Mouse (Mus musculus): ENCODE data around the gene Banf1. TPM values are rescaled to one million over a fixed set of nuclear protein-coding genes. Genes with fewer than 3 reads are reported as not detected.

Gene Banf1
- polyA plus RNA-seq, 1 experiment from 2014 or later: 442 TPM

DNA sequence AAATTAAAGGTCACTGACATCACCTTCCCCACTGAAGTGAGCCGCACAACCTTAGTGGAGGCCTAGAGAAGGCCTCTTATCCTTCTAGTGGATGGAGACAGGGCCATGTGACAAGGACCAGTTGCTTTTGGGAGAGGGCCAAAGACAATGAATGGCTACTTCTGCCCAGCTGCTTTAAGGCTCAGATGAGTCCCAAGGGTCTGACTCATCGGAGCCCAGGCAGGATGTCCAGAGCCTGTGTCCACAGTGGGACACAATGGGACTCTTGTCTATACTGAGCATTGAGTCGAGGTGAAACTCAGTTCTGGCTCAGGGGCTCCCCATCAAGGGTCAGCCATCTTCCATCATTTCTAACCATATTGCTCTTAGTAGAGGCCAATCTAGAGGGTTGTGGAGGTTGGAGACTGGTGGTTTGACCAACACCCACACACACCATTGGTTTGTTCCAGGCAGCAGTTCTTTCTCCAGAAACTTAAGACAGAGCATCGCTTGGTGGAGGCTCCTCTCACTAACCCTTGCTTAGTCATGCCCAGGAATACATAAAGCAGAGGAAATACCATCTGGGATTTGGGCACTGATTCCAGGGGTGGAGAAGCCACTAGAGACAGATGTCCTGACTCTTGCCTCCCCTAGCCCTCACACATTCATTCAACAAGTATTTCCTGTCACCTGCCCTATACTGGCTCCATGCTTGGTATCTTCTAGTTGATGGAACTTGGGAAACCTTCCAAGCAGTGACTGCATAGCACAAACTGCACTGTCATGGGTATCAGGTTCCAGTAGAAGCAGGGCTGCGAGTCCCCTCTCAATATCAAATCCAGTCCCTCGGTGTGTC, 21.5 kb downstream of the Banf1 start:
- Histone ChIP-seq H3K27ac (no peak overlapping the region), H3K27me3 (peaks cover 21% of the 10 kb centered on the region), H3K4me1 (peaks cover 9% of the 10 kb centered on the region), H3K9ac (no peak overlapping the region), H3K4me3 (no peak overlapping the region), H3K36me3 (no peaks in the 10 kb centered on the region), H3K9me3 (no peaks in the 10 kb centered on the region), H3K4me2 (replicated peaks) (no peak overlapping the region)
- 79% methylated on average over 6 of the region's 6 CpGs for WGBS
- peak; percentile 36; the same call in 1 of the 2 replicates for ATAC-seq (ENCODE audit: low FRiP score, low read depth)

- Histone ChIP-seq H3K9me3 (no peaks in the 10 kb centered on the region), H3K4me2 (replicated peaks) (no peak overlapping the region), H3K36me3 (no peaks in the 10 kb centered on the region), H3K4me1 (no peaks in the 10 kb centered on the region), H3K9ac (no peak overlapping the region), H3K4me3 (no peak overlapping the region), H3K27me3 (no peaks in the 10 kb centered on the region), H3K27ac (no peak overlapping the region)
- 86% methylated on average over 7 of the region's 7 CpGs for WGBS
- no peak for ATAC-seq (ENCODE audit: low FRiP score, low read depth)
Observed at GRCm38 (mm10) chr19:5341360-5341759, 25.6 kb downstream of the Banf1 start.

DNA sequence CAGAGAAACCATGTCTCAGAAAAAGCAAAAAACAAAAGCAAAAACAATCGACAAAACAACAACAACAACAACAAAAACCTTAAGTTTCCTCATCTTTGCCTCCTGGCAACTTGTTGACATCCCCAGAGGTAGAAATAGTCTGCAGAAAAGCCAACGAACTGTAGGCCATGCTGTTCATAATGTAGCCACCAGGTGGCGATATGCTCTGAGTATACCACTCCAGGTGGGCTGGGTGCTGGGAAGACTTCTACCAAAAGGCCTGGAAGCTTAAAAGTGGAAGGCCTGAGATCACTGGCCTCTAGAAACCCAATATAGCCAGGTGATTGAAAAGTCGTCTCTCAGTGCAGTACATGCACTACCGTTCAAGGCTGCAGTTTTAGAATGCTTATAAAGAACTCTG, 29.0 kb downstream of the Banf1 start:
- Histone ChIP-seq H3K9ac (no peak overlapping the region), H3K9me3 (no peaks in the 10 kb centered on the region), H3K27me3 (no peaks in the 10 kb centered on the region), H3K4me3 (no peak overlapping the region), H3K27ac (no peak overlapping the region), H3K4me1 (no peaks in the 10 kb centered on the region), H3K4me2 (replicated peaks) (no peak overlapping the region), H3K36me3 (no peaks in the 10 kb centered on the region)
- ATAC-seq (ENCODE audit: low FRiP score, low read depth): no peak
- WGBS: 20% methylated on average over 5 of the region's 5 CpGs

- no peak within 1 kb of the TSS for H3K27ac ChIP-seq
- H3K27me3 ChIP-seq: no peaks in the 10 kb centered on the region
- H3K9ac ChIP-seq: 0 out of 2 replicates have a peak within 1 kb of the TSS, but pooled peaks have one; percentile 13
- no peaks in the 10 kb centered on the region for H3K9me3 ChIP-seq
- 92% methylated on average over 6 of the region's 6 CpGs for WGBS
- no peak for ATAC-seq (ENCODE audit: low FRiP score, low read depth)
- H3K4me1 ChIP-seq: no peaks in the 10 kb centered on the region
- no peak within 1 kb of the TSS for H3K4me3 ChIP-seq
- no peak within 1 kb of the TSS for H3K4me2 ChIP-seq (replicated peaks)
- no peaks in the 10 kb centered on the region for H3K36me3 ChIP-seq
Observed at GRCm38 (mm10) chr19:5335441-5335840, 31.5 kb downstream of the Banf1 start, which contains the start of gene Catsper1. TSS of gene Catsper1 (plus strand) at chr19:5335741.

DNA sequence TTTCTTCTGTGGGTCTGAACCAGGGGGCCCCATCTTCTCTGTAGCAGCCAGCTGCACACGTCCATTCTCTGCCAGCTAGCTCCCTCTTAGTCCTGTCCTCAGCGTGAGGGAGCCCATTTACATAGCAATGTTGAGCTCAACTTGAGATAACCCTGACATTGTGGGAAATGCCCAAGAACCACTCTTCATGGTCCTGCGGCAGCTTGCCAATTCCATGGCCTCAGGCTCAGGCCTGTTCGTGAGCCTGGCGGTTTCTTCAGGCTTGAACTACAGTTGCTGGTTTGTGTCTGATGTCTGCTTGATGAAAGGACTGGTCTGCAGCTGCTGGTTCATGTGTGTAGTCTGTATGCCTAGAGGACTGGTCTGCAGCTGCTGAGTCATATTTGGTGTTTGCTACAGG, 32.2 kb downstream of the Banf1 start:
- no peak overlapping the region for H3K4me2 ChIP-seq (replicated peaks)
- no peaks in the 10 kb centered on the region for H3K9me3 ChIP-seq
- H3K9ac ChIP-seq: 0 out of 2 replicates have a peak overlapping the region, but pooled peaks have one; percentile 13
- no peaks in the 10 kb centered on the region for H3K36me3 ChIP-seq
- no peaks in the 10 kb centered on the region for H3K27me3 ChIP-seq
- H3K4me3 ChIP-seq: no peak overlapping the region
- H3K4me1 ChIP-seq: no peaks in the 10 kb centered on the region
- no peak overlapping the region for H3K27ac ChIP-seq
- ATAC-seq (ENCODE audit: low FRiP score, low read depth): no peak
- 63% methylated on average over 5 of the region's 5 CpGs for WGBS

- no peaks in the 10 kb centered on the region for H3K27me3 ChIP-seq
- WGBS: 73% methylated on average over 19 of the region's 19 CpGs
- ATAC-seq (ENCODE audit: low FRiP score, low read depth): no peak
- H3K4me3 ChIP-seq: no peak overlapping the region
- no peaks in the 10 kb centered on the region for H3K9me3 ChIP-seq
- H3K4me2 ChIP-seq (replicated peaks): no peak overlapping the region
- no peaks in the 10 kb centered on the region for H3K36me3 ChIP-seq
- H3K27ac ChIP-seq: no peak overlapping the region
- H3K4me1 ChIP-seq: no peaks in the 10 kb centered on the region
- no peak overlapping the region for H3K9ac ChIP-seq
Observed at GRCm38 (mm10) chr19:5327970-5328369, 39.0 kb downstream of the Banf1 start.

DNA sequence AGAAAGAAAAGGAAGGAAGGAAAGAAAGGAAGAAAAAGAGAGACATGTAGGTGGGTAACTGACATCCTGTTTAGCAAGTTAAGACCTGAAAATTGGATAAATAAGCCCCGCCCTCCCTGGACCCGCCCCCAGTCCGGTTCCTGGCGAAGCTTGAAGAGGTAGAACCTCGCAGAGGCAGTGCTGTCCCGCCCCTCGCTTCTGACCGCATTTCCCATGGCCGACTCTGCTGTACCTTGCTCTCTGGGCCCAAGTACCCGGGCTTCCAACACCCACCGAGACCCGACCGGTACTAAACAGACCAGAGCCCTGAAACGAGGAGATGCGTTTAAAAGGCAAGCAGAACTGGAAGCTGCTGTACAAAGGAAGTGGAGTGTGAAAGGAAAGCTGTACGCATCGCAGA, 43.2 kb downstream of the Banf1 start:
- H3K27me3 ChIP-seq: no peaks in the 10 kb centered on the region
- no peak overlapping the region for H3K9ac ChIP-seq
- no peak overlapping the region for H3K4me2 ChIP-seq (replicated peaks)
- H3K9me3 ChIP-seq: no peaks in the 10 kb centered on the region
- no peak for ATAC-seq (ENCODE audit: low FRiP score, low read depth)
- H3K4me3 ChIP-seq: no peak overlapping the region
- no peaks in the 10 kb centered on the region for H3K36me3 ChIP-seq
- no peaks in the 10 kb centered on the region for H3K4me1 ChIP-seq
- H3K27ac ChIP-seq: no peak overlapping the region
- 59% methylated on average over 17 of the region's 17 CpGs for WGBS

Other genes with a start within 250 kb of the Banf1 start
- 23.6 and 29.0 TPM in 2 replicates for gene Klc2, start 248.6 kb downstream of the Banf1 start, polyA plus RNA-seq (2015; fragmentation: Nextera tagmentation; extraction: Ambion mirVana)
- 26.7 and 28.9 TPM in 2 replicates for gene Pacs1, start 94.0 kb downstream of the Banf1 start, polyA plus RNA-seq (2015; fragmentation: Nextera tagmentation; extraction: Ambion mirVana)
- 393 and 399 TPM in 2 replicates for gene Sf3b2, start 71.7 kb downstream of the Banf1 start, polyA plus RNA-seq (2015; fragmentation: Nextera tagmentation; extraction: Ambion mirVana)
- 9.3 and 9.7 TPM in 2 replicates for gene Gal3st3, start 68.8 kb downstream of the Banf1 start, polyA plus RNA-seq (2015; fragmentation: Nextera tagmentation; extraction: Ambion mirVana)
- gene Catsper1, start 31.4 kb downstream of the Banf1 start, polyA plus RNA-seq (2015; fragmentation: Nextera tagmentation; extraction: Ambion mirVana): not detected in 2 replicates
- 1.2 and 1.9 TPM in 2 replicates for gene Cst6, start 17.6 kb downstream of the Banf1 start, polyA plus RNA-seq (2015; fragmentation: Nextera tagmentation; extraction: Ambion mirVana)
- 54.9 and 62.3 TPM in 2 replicates for gene Eif1ad, start 427 bp downstream of the Banf1 start, polyA plus RNA-seq (2015; fragmentation: Nextera tagmentation; extraction: Ambion mirVana)
- 81.8 and 84.8 TPM in 2 replicates for gene Sart1, start 21.5 kb upstream of the Banf1 start, polyA plus RNA-seq (2015; fragmentation: Nextera tagmentation; extraction: Ambion mirVana)
- 0.15 and 0.31 TPM in 2 replicates for gene Tsga10ip, start 35.4 kb upstream of the Banf1 start, polyA plus RNA-seq (2015; fragmentation: Nextera tagmentation; extraction: Ambion mirVana)
- gene Drap1, start 57.8 kb upstream of the Banf1 start, polyA plus RNA-seq (2015; fragmentation: Nextera tagmentation; extraction: Ambion mirVana): 301 and 336 TPM in 2 replicates
- gene AI837181, start 58.0 kb upstream of the Banf1 start, polyA plus RNA-seq (2015; fragmentation: Nextera tagmentation; extraction: Ambion mirVana): 74.6 and 77.9 TPM in 2 replicates
- not detected in 2 replicates for gene Fosl1, start 80.4 kb upstream of the Banf1 start, polyA plus RNA-seq (2015; fragmentation: Nextera tagmentation; extraction: Ambion mirVana)
- gene Ccdc85b, start 90.7 kb upstream of the Banf1 start, polyA plus RNA-seq (2015; fragmentation: Nextera tagmentation; extraction: Ambion mirVana): 6.2 and 7.0 TPM in 2 replicates
- gene Fibp, start 93.4 kb upstream of the Banf1 start, polyA plus RNA-seq (2015; fragmentation: Nextera tagmentation; extraction: Ambion mirVana): 129 and 131 TPM in 2 replicates
- gene Ctsw, start 101.3 kb upstream of the Banf1 start, polyA plus RNA-seq (2015; fragmentation: Nextera tagmentation; extraction: Ambion mirVana): 1.7 and 2.3 TPM in 2 replicates
- gene Efemp2, start 106.8 kb upstream of the Banf1 start, polyA plus RNA-seq (2015; fragmentation: Nextera tagmentation; extraction: Ambion mirVana): 209 and 216 TPM in 2 replicates
- gene Mus81, start 121.2 kb upstream of the Banf1 start, polyA plus RNA-seq (2015; fragmentation: Nextera tagmentation; extraction: Ambion mirVana): 40.5 and 42.8 TPM in 2 replicates
- gene Cfl1, start 123.3 kb upstream of the Banf1 start, polyA plus RNA-seq (2015; fragmentation: Nextera tagmentation; extraction: Ambion mirVana): 2,537 and 2,628 TPM in 2 replicates
- gene 1700020D05Rik, start 136.6 kb upstream of the Banf1 start, polyA plus RNA-seq (2015; fragmentation: Nextera tagmentation; extraction: Ambion mirVana): not detected in 2 replicates
- gene Snx32, start 143.4 kb upstream of the Banf1 start, polyA plus RNA-seq (2015; fragmentation: Nextera tagmentation; extraction: Ambion mirVana): 12.1 and 13.4 TPM in 2 replicates
- 1.7 and 3.0 TPM in 2 replicates for gene Ovol1, start 193.5 kb upstream of the Banf1 start, polyA plus RNA-seq (2015; fragmentation: Nextera tagmentation; extraction: Ambion mirVana)
- gene Ap5b1, start 200.9 kb upstream of the Banf1 start, polyA plus RNA-seq (2015; fragmentation: Nextera tagmentation; extraction: Ambion mirVana): 2.3 and 2.7 TPM in 2 replicates
- gene Rnaseh2c, start 234.7 kb upstream of the Banf1 start, polyA plus RNA-seq (2015; fragmentation: Nextera tagmentation; extraction: Ambion mirVana): 143 and 144 TPM in 2 replicates
- gene Kat5, start 243.1 kb upstream of the Banf1 start, polyA plus RNA-seq (2015; fragmentation: Nextera tagmentation; extraction: Ambion mirVana): 61.5 and 62.7 TPM in 2 replicates

All from limb, embryonic 13.5 days (tissue).